Mouse (Mus musculus): ENCODE measurements around the gene Gm42742.

The Gm42742 gene

DNA sequence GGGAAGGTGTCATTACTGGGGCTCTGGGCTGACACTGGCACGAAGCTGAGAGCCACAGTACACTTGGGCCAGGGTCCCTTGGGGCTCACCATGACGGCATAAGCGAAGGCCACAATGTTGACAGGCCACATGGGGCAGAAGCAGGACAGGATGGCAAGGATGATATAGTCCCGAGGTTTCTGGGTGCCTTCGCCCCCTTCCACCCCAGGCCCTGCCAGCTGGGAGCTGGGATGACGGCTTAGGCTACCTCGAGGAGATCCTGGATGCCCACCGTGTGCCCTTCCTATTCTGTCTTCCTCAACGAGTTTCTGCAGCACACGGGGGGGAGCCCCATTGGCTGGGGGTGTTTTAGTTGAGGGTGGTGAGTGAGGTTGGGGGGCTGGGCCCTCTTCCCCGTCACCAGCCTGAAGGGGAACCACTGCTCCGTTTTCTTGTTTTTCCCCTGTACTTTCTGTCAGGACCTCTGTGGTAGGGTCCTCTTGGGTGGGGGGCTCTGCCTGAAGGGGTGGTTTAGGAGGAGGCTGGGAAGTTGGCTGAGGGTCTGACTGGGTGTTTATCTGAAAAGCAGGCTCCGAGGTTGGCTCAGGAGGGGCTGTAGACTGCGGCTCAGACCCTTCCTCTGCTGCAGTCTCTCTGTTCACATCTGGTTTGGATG is 1.5 kb downstream of the Gm42742 start:
- no peak for DNase-seq

DNA sequence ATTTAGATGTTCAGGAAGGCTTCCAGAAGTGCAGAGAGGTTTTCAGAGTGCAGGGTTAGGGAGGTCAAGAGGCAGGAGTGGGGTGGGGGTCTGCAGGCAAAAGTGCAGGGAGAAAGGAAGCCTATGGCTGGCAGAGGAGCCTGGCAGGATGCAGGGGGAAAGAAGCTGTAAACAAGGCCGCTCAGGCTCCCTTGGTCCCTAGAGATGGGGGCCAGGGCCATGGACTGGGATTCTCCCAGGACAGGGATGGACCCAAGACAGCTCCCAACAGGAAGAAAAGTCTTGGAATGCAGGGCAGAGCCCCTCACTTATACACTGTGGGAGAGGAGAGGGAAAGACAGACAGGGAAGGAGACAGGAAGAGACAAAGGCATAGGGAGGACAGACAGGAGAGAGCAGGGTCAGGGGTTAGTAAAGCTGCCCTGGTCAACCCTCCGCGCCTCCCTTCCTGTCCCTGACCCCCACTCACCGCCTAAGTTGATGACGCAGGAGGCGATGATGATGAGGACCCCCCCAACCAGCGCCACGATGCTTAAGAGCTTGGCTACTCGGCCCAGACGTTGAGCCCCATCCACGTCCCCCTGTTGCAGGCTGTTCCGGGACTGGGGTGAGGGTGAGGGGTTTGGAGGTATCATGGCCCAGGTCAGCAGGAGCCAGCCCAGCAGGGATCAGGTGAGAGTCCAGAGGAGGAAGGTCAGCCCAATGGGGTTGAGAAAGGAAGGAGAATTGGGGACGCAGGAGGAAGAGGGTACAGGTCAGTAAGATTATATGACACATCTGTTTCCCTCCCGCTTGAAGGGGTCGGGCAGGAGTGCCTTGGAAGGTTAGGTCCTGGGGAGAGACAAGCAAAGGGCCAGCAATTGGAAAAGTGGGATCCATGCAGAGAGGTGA is 2.2 kb downstream of the Gm42742 start:
- no peak for DNase-seq

DNA sequence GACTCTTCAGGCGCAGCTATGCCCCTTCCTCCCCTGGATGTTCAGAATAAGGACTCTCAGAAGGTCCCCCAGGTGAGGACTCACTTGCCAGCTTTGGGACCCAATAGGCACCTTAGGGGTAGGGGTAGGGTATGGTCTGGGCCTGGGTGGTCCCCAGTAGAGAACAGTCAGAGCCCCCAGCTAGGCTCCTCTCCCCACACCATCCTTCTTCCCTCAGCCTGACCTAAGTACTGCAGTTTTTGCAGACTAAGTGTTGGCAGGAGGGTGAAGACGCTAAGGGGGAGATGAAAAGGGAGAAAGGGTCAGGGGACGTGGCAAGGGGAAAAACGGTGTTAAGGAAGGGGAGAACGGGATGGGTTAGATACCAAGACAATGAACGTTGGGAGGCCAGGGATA is 2.9 kb downstream of the Gm42742 start:
- no peak for DNase-seq

DNA sequence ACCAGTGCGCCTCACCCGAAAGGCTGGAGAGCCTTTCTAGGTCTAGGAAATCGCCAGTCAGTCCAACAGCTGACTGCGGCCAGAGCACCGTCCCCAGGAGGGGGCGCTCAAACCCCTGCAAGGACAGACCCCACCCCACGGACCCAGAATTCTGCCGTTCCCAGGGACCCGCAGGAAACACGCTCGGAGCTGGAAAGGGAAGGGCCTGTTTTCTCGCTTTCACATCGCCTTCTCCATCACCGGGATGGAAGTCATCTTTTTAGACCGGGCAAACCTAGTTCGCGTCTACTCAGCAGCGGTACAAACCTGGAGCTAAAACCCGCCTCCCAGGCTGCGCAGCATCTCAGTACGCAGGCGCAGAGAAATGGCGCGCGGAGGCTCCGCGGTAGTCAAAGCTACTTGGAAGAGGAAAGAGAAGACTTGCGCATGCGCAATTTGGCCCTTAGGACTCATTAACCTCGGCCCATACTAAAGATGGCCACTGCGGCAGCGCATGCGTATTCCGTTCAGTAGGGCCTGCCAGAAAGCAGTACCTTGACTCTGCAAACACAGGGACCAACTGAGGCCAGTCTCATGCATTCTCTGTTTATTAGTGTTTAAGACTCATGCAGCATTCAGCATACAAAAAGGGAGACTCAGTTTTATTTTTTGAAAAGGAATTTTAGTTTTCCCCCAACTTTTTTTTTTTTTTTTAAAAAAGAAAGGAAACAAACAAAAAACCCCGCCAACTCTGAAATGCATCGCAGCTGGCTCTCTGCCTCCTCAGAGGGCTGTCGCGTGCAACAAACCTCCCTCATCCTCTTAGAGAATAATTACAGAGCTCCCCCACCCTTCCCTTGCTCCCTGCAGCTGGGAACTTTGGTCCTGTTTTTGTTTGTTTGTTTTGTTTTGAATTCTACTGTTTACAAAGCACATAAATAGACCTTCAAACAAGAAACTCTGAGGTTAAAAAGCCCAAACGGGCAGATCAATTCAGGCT is 3.6 kb downstream of the Gm42742 start, which contains the start of gene Pagr1a:
Pagr1a (minus strand) TSS at position 382 of the 979 bp plus-strand sequence.
- DNase-seq, result peak; percentile 98

DNA sequence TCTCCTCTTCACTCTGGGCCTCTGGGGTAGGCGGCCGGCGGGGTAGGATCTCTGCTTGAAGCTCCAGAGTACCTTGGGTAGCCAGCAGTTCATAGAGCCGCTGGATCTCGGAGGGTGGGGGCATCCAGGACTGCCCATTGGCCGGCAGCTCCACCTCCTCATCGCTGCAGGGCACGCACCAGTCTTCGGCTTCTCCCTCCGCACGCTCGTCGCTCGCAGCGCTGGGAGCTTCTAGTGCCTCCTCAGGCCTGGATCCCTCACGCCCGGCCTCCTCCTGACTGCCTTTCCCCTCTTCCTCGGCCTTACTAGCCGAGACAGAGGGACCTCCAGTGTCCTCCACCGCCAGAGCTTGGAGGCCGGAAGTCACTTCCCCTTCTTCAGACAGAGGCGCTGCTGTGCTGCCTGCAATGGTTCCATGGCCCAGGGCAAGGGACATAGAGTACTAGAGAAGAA is 4.4 kb downstream of the Gm42742 start:
- DNase-seq, result peak; percentile 54

DNA sequence TGATC is 4.6 kb downstream of the Gm42742 start, which contains the start of gene Pagr1b:
Pagr1b (minus strand) TSS at position 4 of the 5 bp plus-strand sequence.
- DNase-seq, result no peak

DNA sequence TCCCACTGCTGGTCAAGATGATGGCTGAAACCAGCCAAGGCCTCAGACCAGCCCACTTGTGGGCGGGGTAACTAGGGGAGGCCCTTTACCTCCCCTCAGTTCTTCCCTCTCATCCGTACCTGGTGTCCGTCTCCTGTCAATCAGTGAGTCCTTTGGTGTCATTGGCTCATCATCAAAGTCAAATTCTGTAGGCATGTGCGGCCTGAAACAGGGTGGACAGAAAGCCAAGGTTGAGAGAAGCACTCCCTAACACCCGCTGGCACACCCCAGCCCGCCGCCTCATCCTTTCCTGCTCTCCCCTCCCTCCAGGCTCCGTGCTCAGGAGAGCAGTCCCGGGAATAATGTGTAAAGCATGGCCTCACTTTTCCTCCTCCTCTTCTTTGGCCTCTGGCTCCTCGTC is 4.8 kb downstream of the Gm42742 start:
- no peak for DNase-seq

DNA sequence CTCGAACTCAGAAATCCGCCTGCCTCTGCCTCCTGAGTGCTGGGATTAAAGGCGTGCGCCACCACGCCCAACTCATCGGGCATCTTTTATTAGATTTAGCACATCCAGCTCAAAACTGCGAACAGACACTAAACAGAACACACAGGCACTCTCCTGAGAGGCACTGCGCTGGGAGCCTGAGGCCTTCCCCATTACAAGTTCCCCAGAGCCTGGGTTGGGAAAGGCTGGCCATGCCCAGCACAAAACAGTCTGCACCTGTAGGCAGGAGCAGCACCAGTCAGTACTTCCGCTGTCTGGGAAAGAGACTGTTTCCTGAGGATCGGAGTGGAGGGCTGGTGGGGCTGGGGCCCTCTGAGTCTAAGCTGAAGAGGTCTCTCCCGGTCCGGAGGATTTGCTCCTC is 5.9 kb downstream of the Gm42742 start:
- DNase-seq, result no peak

DNA sequence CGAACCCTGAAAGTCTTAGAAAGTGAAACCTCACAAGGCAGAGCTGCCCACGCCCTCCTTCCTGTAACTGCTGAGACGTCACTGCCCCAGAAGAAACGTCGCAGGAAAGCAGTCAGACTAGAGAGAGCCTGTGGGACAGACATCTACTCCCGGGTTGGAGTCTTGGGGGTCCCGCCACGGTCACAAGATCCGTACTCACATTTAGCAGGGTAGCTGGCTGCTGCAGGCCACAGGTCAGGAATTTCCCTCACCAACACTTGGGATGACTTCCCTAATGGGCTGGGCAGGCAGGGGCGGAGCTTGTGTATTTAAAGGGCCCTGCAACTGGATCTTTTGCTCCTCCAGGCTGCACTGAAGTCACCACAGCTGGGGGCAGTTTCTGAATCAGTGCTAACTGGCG is 6.6 kb downstream of the Gm42742 start, which contains the start of gene Mvp:
Mvp (minus strand) TSS at position 302 of the 400 bp plus-strand sequence.
- DNase-seq, result no peak

DNA sequence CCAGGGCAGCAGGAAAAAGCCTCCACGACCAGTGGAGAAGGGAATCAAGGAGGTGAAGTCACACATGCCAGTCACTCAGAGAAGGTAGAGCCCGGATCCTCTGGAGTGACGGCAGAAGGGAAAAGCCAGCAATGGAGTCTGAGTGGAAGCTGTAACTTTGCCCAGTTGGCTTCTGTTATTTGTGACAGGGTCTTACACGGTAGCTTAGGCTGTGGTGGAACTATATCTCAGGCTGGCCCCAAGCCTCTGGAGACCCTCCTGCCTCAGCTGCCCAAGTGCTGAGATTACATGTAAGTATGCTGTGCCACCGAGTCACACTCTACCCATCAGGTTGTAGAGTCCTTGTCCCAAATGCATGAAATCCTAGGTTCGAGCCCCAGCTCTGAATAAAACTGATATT is 7.5 kb downstream of the Gm42742 start:
- DNase-seq, result no peak

DNA sequence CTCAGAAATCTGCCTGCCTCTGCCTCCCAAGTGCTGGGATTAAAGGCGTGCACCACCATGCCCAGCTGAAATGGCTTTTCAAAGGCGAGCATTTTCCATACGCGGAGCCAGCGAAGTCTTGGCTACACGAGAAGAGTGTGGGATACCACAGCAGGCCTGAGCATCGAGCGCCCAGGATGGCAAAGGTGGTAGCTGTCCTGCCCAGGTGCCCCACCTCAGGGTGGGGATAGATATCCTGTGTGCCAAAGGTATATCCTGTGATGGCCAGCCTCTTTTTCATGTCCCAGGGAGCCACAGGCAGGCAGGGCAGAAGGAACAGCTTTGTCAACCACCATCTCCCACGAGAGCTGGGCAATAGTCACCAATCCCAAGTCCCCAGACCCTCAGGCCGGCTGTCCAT is 8.1 kb downstream of the Gm42742 start:
- no peak for DNase-seq

DNA sequence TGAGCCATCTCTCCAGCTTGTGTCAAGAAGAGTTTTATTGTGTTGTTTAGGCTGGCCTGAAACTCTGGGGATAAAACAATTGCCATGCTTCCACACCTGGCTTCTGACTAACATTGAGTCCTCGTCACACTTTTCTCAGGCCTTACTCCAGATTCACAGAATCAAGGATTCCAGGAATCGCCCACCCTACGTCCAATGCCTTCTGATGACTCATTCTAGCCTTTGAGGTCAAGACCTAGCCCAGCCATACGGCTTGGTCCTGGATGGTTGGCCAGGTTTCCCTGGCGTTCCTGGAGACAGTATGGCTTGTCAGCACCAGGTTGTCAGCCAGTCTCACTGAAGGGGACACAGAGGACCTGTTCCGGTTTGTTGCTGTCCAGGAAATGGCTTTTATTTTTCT is 8.5 kb downstream of the Gm42742 start:
- DNase-seq, result no peak

DNA sequence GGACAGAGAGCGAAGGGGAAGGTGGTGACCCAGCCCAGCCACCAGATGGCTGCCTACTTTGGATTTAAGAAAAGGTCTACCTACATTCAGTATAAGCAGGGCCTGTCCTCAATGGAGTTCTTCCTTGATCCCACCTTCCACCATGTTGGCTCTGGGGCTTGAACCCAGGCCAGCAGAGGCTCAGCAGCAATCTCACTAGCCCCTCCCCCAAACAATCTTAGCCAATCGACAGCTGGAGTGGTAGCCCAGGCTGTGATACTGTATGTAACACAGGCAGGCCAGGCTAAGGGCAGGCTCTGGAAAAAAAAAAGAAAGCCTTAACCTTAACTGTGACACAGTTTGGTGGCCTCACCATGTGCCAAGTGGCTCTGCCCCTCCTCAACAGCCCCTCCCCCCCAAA is 9.2 kb downstream of the Gm42742 start:
- DNase-seq, result no peak

DNA sequence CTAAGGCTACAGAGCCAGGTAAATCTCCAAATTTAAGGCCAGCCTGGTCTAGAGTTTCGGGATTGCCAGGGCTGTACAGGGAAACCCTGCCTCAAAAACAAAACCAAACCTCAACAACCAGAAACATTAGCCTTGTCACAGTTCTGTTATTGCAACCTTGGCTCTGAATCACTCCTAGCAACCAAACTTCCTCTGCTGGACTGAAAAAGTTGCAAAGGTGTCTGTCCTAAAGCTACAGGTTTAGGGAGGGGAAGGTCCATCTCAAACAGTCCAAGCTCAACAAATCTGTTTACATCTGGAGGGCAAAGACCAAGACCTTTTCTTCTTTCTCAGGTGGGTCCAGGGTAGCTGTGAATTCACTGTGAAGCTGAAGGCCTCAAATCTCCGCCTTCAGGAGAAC is 9.8 kb downstream of the Gm42742 start:
- no peak for DNase-seq

DNA sequence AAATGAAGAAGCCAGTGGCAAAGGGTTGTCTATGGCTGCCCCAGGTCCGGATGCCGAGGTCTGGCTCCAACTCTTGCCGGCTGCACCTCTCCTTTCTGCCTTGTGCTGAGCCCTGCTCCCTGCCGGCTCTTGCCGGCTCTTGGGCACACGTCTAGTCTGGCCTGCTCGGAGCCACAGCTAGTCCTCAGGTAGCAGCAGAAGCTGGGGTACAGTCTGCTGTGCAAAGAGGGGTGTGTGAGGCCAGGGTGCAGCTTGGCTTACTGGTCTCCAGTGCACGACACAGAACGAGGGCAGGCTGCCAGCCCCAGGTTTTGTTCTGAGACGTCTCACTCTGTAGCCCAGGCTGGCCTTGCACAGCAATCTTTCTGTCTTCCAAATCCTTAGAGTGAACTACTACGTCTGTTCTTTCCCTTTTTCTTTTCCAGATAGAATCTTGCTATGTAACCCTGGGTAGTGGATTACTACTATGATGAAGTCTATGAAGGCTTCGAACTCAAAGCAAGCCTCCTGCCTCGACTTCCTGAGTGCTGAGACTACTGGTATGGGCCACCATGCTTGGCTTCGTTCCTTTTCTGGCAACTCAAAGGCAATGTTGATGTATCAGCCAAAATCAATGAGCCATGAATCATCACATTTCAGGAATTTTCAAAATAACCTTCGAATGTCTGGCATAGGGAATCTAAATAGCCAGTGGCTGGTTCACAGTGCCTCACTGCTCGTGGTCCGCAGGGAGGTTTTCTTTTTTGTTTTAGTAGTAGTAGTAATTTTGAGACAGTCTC is 11.4 kb downstream of the Gm42742 start:
- no peak for DNase-seq

DNA sequence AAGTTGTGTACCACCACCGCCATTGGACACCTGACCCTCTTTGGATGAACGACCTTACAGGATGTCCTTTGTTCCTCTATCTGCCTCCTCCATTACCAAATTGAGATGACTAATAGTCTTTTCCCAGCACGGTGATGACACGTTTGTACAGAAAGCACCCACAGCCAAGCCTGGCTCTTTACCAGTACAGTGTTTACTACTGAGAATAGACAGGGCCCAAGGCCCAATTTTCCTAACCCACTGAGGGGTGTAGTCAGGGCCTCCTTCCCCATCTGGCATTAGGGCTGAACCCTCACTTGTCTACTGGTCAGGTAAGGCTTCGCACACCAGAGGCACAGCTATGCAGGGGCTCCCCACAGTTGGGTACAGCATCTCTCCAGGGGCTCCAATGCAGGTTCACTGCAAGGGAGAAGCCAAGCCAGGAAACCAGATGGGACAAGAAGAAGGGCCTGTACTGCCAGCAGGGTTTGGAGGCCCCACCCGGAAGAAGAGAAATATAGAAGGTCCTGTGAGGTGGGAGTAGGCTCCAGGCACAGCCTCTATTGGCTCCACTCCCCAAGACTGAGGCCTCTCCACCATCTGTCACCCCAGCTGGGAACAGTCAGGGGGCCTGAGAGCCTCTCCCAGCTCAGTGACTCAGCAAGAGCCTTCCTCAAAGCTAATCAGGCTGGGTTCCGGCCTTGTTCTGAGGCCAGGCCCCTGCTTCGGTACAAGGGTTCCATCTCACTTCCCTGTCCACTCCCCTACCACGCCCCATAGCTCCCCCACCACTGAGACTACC is 12.5 kb downstream of the Gm42742 start:
- DNase-seq, result no peak

DNA sequence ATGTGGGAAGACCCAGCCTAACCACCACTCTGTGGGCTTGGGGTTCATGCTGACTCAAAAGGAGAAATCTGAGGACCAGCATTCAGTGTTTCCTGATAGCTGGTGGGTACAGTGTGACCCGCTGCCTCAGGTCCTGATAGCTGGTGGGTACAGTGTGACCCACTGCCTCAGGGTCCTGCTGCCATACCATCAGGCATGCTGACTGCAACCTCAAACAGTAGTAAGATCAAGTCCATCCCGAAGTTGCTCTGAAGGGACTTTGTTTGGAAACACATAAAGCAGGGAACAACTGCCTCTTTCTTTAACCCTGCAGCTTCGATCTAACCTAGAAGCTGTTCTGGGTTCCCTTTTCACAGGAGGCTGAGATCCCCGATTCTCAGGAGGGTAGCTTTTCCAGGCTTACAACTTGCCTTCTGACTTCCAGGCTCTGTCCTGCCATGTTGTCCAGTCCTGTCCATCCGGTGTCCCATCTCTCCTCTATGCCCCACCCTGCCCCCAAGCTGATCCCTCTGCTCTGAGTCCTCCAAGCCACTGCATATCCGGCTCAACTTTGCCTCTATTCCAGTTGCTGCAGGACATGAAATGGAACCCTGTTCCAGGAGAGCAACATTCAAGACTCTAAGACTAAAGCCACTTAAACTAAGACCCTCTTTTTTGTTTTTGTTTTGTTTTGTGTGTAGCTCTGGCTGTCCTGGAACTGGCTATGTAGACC is 13.4 kb downstream of the Gm42742 start:
- DNase-seq, result no peak

DNA sequence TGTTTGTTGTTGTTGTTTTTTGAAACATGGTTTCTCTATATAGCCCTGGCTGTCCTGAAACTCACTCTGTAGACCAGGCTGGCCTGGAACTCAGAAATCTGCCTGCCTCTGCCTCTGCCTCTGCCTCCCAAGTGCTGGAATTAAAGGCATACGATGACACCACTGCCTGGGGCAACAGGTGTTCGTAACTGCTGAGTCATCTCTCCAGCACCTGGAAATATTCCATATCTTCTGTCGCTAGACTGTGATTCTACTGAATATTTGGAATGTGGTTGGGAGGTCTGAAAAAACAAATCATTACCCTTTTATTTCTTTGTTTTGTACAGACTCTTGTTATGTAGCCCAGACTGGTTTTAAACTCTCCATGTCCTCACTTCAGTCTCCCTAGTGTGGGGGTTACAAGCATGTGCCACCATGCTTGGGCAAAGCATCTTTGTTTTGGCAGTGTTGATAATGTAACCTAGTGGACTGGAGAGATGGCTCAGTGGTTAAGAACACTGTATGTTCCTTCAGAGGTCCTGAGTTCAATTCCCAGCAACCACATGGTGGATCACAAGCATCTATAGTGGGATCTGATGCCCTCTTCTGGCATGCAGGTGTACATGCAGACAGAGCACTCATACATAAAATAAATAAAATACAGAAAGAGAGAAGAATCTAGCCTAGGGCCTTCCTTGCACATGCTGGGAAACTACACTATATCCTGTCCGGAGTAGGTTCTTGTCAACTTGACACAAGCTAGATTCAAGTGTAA is 16.6 kb downstream of the Gm42742 start:
- DNase-seq, result no peak

DNA sequence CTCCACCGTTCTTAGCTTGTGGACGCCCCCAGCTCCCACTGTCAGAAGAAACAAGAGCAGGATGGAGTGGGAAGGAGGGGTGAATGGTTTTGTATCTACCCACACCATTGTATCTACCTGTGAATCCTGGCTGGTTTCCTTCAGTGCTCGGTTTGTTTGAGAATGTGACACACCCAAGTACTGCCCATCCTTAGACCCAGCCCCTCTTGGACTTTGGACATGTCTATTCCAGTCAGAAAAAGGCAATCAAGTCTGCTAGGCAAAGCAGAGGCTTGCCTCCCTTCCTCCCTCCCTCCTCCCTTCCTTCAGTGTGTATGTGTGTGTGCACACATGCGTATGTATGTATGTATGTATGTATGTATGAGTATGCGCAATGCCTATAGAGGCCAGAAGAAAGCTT is 17.3 kb downstream of the Gm42742 start:
- no peak for DNase-seq

DNA sequence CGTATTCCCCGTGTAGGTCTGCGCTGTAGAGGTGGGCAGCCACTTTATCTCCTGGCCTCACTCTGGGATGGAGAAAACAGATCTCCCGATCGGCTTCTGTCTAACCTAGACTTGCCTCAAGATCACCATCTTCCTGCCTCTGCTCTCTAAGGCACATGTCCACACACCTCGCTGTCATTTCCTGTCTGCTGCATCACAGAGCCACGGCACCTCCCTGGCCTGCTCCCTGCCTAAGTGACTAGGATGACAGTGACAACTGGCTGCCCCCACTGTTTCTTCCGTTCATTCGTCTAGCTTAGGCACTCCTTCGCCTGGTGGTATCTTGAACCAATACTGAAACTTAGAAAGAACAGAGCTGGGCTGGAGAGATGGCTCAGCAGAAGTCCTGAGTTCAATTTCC is 21.3 kb downstream of the Gm42742 start:
- no peak for DNase-seq

DNA sequence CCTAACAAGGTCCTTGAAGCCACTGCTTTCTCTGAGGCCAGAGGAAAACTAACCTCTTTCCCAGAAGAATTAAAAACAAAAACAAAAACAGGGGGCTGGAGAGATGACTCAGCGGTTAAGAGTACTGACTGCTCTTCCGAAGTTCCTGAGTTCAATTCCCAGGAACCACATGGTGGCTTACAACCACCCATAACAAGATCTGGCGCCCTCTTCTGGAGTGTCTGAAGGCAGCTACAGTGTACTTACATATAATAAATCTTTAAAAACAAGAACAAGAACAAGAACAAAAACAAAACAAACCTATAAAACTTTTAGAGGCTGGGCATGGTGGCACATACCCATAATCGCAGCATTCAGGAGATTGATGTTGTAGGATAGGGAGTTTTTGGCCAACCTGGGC is 24.4 kb downstream of the Gm42742 start:
- DNase-seq, result no peak
